Mouse (Mus musculus) kidney, adult 11 months (tissue): ENCODE results near the gene Il6ra.

Source experiments
- DNase-seq: peaks from one replicate; pipeline ENCODE4 v3.0.0; 2022

Il6ra gene

GRCm38 (mm10) chr3:89908836-89909235, 4.2 kb downstream of the Il6ra start:
- DNase-seq, result no peak

GRCm38 (mm10) chr3:89907846-89908245, 5.2 kb downstream of the Il6ra start:
- no peak for DNase-seq

GRCm38 (mm10) chr3:89899511-89899908, 13.5 kb downstream of the Il6ra start:
- no peak for DNase-seq

- peak; percentile 37 for DNase-seq
Observed at GRCm38 (mm10) chr3:89898870-89899510, 14.0 kb downstream of the Il6ra start.

GRCm38 (mm10) chr3:89898011-89898410, 15.0 kb downstream of the Il6ra start:
- no peak for DNase-seq

GRCm38 (mm10) chr3:89897204-89897796, 15.7 kb downstream of the Il6ra start:
- DNase-seq, result no peak

GRCm38 (mm10) chr3:89896571-89896970, 16.4 kb downstream of the Il6ra start:
- DNase-seq, result no peak

GRCm38 (mm10) chr3:89892517-89893106, 20.4 kb downstream of the Il6ra start:
- no peak for DNase-seq

- no peak for DNase-seq
Observed at GRCm38 (mm10) chr3:89891696-89892095, 21.3 kb downstream of the Il6ra start.

GRCm38 (mm10) chr3:89889841-89890430, 23.1 kb downstream of the Il6ra start:
- no peak for DNase-seq

GRCm38 (mm10) chr3:89887582-89888230, 25.3 kb downstream of the Il6ra start:
- DNase-seq, result no peak

- no peak for DNase-seq
Observed at GRCm38 (mm10) chr3:89885766-89886165, 27.2 kb downstream of the Il6ra start.

GRCm38 (mm10) chr3:89883582-89884041, 29.4 kb downstream of the Il6ra start:
- DNase-seq, result no peak

GRCm38 (mm10) chr3:89882556-89883181, 30.3 kb downstream of the Il6ra start:
- DNase-seq, result no peak

- DNase-seq, result no peak
Observed at GRCm38 (mm10) chr3:89880036-89880851, 32.8 kb downstream of the Il6ra start.

- DNase-seq, result no peak
Observed at GRCm38 (mm10) chr3:89879326-89879725, 33.7 kb downstream of the Il6ra start.

- no peak for DNase-seq
Observed at GRCm38 (mm10) chr3:89878456-89878855, 34.5 kb downstream of the Il6ra start.

GRCm38 (mm10) chr3:89877129-89877528, 35.9 kb downstream of the Il6ra start:
- DNase-seq, result no peak

GRCm38 (mm10) chr3:89876469-89876868, 36.5 kb downstream of the Il6ra start:
- DNase-seq, result no peak

- no peak for DNase-seq
Observed at GRCm38 (mm10) chr3:89875781-89876180, 37.2 kb downstream of the Il6ra start.

- DNase-seq, result no peak
Observed at GRCm38 (mm10) chr3:89875021-89875420, 38.0 kb downstream of the Il6ra start.

- no peak for DNase-seq
Observed at GRCm38 (mm10) chr3:89874076-89874475, 38.9 kb downstream of the Il6ra start.
